Mouse (Mus musculus): ENCODE results near the gene Rufy3. TPM values are rescaled to one million over a fixed set of nuclear protein-coding genes. Genes with fewer than 3 reads are reported as not detected.

The Rufy3 gene
- total RNA-seq, 2 experiments from 2014 or later: 6.3 to 7.4 TPM

- DNase-seq (ENCODE audit: low spot score): no peak
Observed at GRCm38 (mm10) chr5:88684226-88684625, 119.4 kb downstream of the Rufy3 start.

- no peak for DNase-seq (ENCODE audit: low spot score)
Observed at GRCm38 (mm10) chr5:88685306-88685705, 120.5 kb downstream of the Rufy3 start.

- no peak for DNase-seq (ENCODE audit: low spot score)
Observed at GRCm38 (mm10) chr5:88685745-88686299, 121.0 kb downstream of the Rufy3 start.

- DNase-seq (ENCODE audit: low spot score): no peak
Observed at GRCm38 (mm10) chr5:88687996-88688406, 123.2 kb downstream of the Rufy3 start.

- no peak for DNase-seq (ENCODE audit: low spot score)
Observed at GRCm38 (mm10) chr5:88688583-88689187, 123.8 kb downstream of the Rufy3 start.

DNA sequence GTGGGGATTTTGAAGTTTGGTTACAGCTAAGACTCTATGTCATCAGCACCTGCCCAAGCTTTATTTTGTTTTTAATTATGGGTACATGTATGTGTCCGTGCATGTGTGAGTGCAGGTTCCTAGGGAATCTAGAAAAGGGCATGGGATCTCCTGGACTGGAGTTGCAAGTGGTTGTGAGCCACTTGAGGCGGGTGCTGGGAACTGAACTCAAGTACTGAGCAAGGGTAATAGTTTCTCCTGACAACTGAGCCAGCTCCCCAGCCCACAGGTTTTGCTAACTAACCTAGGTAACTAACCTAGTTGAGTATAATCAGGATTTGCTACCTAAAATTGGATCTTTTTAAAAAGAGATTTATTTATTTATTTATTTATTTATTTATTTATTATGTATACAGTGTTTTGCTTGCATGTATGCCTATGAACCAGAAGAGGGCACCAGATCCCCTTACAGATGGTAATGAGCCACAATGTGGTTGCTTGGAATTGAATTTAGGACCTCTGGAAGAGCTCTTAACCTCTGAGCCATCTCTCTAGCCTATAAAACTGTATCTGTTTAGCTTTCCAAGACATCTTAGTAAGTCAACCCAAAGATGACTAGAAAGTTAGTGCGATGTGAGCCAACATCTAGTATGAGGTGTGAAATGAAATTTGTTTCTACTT lies 124.6 kb downstream of the Rufy3 start:
- DNase-seq (ENCODE audit: low spot score): no peak

DNA sequence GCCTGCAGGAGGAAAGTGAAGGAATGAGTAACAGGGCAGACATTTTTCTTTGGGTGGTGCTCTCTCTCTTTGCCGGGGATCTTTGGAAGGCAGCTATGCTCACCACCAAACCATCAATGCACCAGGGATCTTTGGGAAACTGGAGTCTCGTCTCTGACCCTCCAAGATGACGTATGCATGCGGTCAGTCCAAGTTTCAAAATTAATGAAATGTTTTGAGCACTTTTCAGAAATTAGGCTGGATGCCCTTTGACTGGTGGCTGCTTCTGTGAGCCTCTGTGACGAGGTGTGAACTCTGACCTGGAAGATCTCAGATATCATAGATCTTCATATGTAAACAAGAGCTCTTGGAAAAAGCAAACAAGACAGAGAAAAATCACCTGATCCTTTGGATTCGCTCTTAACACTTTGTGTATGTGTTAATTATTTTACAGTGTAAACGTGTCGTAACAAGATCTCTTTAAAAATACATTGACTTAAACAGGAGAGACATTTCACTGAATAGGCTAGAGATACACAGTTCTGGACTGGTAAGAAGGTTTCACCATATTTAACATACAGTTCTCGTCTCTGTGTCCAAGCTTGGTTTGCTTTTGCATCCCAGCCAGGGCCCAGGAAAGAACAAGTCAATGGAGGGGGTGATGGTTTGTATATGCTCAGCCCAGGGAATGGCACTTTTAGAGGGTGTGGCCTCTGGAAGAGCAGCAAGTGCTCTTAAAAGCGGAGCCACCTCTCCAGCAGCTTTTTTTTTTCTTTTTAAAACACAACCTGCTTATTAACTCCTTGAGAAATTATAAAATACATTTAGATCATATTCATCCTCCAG lies 126.1 kb downstream of the Rufy3 start:
- no peak for DNase-seq (ENCODE audit: low spot score)

GRCm38 (mm10) chr5:88691506-88692095 lies 126.8 kb downstream of the Rufy3 start:
- no peak for DNase-seq (ENCODE audit: low spot score)

DNA sequence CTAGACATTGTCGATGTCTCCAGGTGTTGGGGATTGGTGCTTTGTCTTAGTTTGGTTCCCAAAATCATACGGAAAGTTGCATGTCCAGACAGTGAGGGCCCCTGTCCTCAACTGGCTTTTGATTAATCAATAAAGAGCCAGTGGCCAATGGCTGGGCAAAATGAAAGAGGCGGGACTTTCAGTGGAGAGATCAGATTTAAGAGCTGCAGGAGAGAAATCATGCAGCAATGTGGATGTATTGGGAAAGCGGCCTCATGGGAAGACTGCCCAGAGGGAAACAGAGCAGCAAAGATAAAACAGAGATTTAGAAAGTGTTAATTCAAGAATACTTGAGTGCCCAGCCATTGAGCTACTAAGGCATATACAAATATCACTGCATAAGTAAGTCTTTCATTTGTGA lies 127.7 kb downstream of the Rufy3 start:
- DNase-seq (ENCODE audit: low spot score): no peak

GRCm38 (mm10) chr5:88693057-88693456 lies 128.2 kb downstream of the Rufy3 start:
- DNase-seq (ENCODE audit: low spot score): no peak

- DNase-seq (ENCODE audit: low spot score): no peak
Observed at GRCm38 (mm10) chr5:88697291-88697690, 132.5 kb downstream of the Rufy3 start.

- DNase-seq (ENCODE audit: low spot score): no peak
Observed at GRCm38 (mm10) chr5:88699251-88699913, 134.5 kb downstream of the Rufy3 start.

Other genes starting within 250 kb of the Rufy3 start
- gene Prol1, start 247.7 kb upstream of the Rufy3 start, total RNA-seq (2021): not detected
- not detected for gene Amtn, start 188.9 kb upstream of the Rufy3 start, total RNA-seq (2021)
- not detected for gene Ambn, start 109.0 kb upstream of the Rufy3 start, total RNA-seq (2021)
- gene Enam, start 77.1 kb upstream of the Rufy3 start, total RNA-seq (2021): not detected
- under 1 TPM; 0.59 to 0.64 TPM for gene Jchain, start 37.1 kb upstream of the Rufy3 start, total RNA-seq (2021)
- 10 to 100 TPM; 25.5 to 26.2 TPM for gene Utp3, start 10.6 kb upstream of the Rufy3 start, total RNA-seq (2021)
- 100 to 1,000 TPM; 142 to 143 TPM for gene Grsf1, start 111.1 kb downstream of the Rufy3 start, total RNA-seq (2021)
- gene Mob1b, start 155.8 kb downstream of the Rufy3 start, total RNA-seq (2021): 10 to 100 TPM; 17.7 to 20.3 TPM
- gene Dck, start 200.0 kb downstream of the Rufy3 start, total RNA-seq (2021): 1 to 10 TPM; 1.3 TPM

Measured in gastrocnemius, adult 18-20 months (tissue).